ENCODE assay signal across 10 mouse cellular contexts in genomic region chr5:142678141-142678571, GRCm38 (mm10). TPM values are rescaled to one million over a fixed set of nuclear protein-coding genes. Genes with fewer than 3 reads are reported as not detected.
DNase-seq lines count a peak whose midpoint lies in the region; ATAC-seq lines count a peak whose summit lies in the region.
"Had no signal": no experiment of that assay in that cellular context is flagged by ENCODE, and none has a peak within 500 bp of the region (broad histone marks: within the 10 kb centered on the region; RNA-seq: fewer than 3 reads in every experiment).

No protein-coding gene starts in this region.

- DNase-seq in neural tube, embryonic 10.5 days (ENCODE audit: extremely low spot score, low spot score), result no peak
- DNase-seq in adrenal gland, postnatal 36 days, result peak; percentile 90 to 92
- peak; percentile 66 to 71 for DNase-seq in cerebellum, postnatal 14 days
- peak; percentile 73 for DNase-seq in retina, postnatal 1 day
- DNase-seq in spleen, postnatal 14 days (ENCODE audit: low spot score in 2 of 2), result no peak
- DNase-seq: kidney, postnatal 14 days; right cerebral cortex, adult 18-20 months had no signal

- no peak overlapping the region for H3K27ac ChIP-seq in neural tube, embryonic 13.5 days (replicated peaks)
- H3K27ac ChIP-seq in neural tube, embryonic 15.5 days (replicated peaks), result no peak overlapping the region
- H3K27ac ChIP-seq: limb, embryonic 15.5 days had no signal

- peaks cover 12% of the 10 kb centered on the region for H3K4me1 ChIP-seq in neural tube, embryonic 13.5 days (replicated peaks)
- peaks cover 1% of the 10 kb centered on the region for H3K4me1 ChIP-seq in neural tube, embryonic 15.5 days
- H3K4me1 ChIP-seq: limb, embryonic 15.5 days had no signal

- ATAC-seq in neural tube, embryonic 13.5 days (ENCODE audit: low read depth), result peak; percentile 28; the same call in 1 of the 2 replicates
- no peak for ATAC-seq in neural tube, embryonic 15.5 days (ENCODE audit: low FRiP score)

- H3K27me3 ChIP-seq in neural tube, embryonic 13.5 days, result no peaks in the 10 kb centered on the region
- H3K27me3 ChIP-seq in neural tube, embryonic 15.5 days (replicated peaks), result no peaks in the 10 kb centered on the region
- H3K27me3 ChIP-seq: limb, embryonic 15.5 days had no signal

- H3K36me3 ChIP-seq in neural tube, embryonic 13.5 days, result no peaks in the 10 kb centered on the region
- no peaks in the 10 kb centered on the region for H3K36me3 ChIP-seq in neural tube, embryonic 15.5 days
- H3K36me3 ChIP-seq: limb, embryonic 15.5 days had no signal

- H3K4me2 ChIP-seq in neural tube, embryonic 13.5 days, result no peak overlapping the region
- no peak overlapping the region for H3K4me2 ChIP-seq in neural tube, embryonic 15.5 days
- H3K4me2 ChIP-seq: limb, embryonic 15.5 days had no signal

- no peak overlapping the region for H3K4me3 ChIP-seq in neural tube, embryonic 13.5 days
- H3K4me3 ChIP-seq in neural tube, embryonic 15.5 days (replicated peaks), result no peak overlapping the region
- H3K4me3 ChIP-seq: limb, embryonic 15.5 days had no signal

- peaks cover under 1% of the 10 kb centered on the region; the same call in 1 of the 2 replicates for H3K9me3 ChIP-seq in neural tube, embryonic 13.5 days
- H3K9me3 ChIP-seq in neural tube, embryonic 15.5 days (replicated peaks), result no peaks in the 10 kb centered on the region
- H3K9me3 ChIP-seq: limb, embryonic 15.5 days had no signal

- H3K9ac ChIP-seq in neural tube, embryonic 13.5 days, result no peak overlapping the region
- H3K9ac ChIP-seq in neural tube, embryonic 15.5 days (replicated peaks), result no peak overlapping the region
- H3K9ac ChIP-seq: limb, embryonic 15.5 days had no signal

- 59% methylated on average over 7 of the region's 7 CpGs for WGBS in neural tube, embryonic 13.5 days
- 59% methylated on average over 7 of the region's 7 CpGs for WGBS in neural tube, embryonic 15.5 days

RNA-seq across cellular contexts. Expression of gene Slc29a4, which starts 14.2 kb away (rescaled TPM):
- 79.8 and 82.1 TPM in 2 replicates for polyA plus RNA-seq in neural tube, embryonic 13.5 days (2015; fragmentation: Nextera tagmentation; extraction: Ambion mirVana)
- 10 to 100 TPM; 14.4 to 22.8 TPM for total RNA-seq in adrenal gland, postnatal 36 days (2021)
- 72.5 and 82.4 TPM in 2 replicates for polyA plus RNA-seq in neural tube, embryonic 15.5 days (2015; fragmentation: Nextera tagmentation; extraction: Ambion mirVana)

RNA-seq across cellular contexts. Expression of gene Wipi2, which starts 50.7 kb away (rescaled TPM):
- polyA plus RNA-seq in neural tube, embryonic 13.5 days (2015; fragmentation: Nextera tagmentation; extraction: Ambion mirVana), result 43.3 and 48.3 TPM in 2 replicates
- total RNA-seq in adrenal gland, postnatal 36 days (2021), result 100 to 1,000 TPM in 1 of 2 experiments, 10 to 100 TPM in 1; 95.2 to 104 TPM
- 41.1 and 43.3 TPM in 2 replicates for polyA plus RNA-seq in neural tube, embryonic 15.5 days (2015; fragmentation: Nextera tagmentation; extraction: Ambion mirVana)

Comparison
In these comparisons a context has a peak if more than half of its experiments do, and no peak if none do; other contexts are left out.
1. DNase-seq: peak in adrenal gland, postnatal 36 days (2 of 2), cerebellum, postnatal 14 days (2 of 2) and retina, postnatal 1 day (single experiment); none in neural tube, embryonic 10.5 days (single experiment) and spleen, postnatal 14 days (0 of 2).